Mouse (Mus musculus) forebrain, embryonic 16.5 days (tissue): ENCODE measurements around the gene Mrpl37. TPM values are rescaled to one million over a fixed set of nuclear protein-coding genes. Genes with fewer than 3 reads are reported as not detected.

Experiments
- ATAC-seq: fragments of 200-750 bp; cut with Nextera tagmentation; 2 replicates; pipeline ENCODE4 v1.8.0; 2017; ENCODE audit warnings: mild to moderate bottlenecking, moderate library complexity
- H3K27ac ChIP-seq: fragments of 300-500 bp; sonication (generic); 2 replicates; pipeline ENCODE4 v1.5.1; 2014; ENCODE audit warnings: low read length, control low read depth
- H3K27me3 ChIP-seq: fragments of 300-500 bp; sonication (generic); replicated peaks from 2 replicates; pipeline ENCODE4 v1.6.1; 2014; ENCODE audit warnings: low read length; ENCODE audit not compliant: control insufficient read depth, insufficient read depth
- H3K36me3 ChIP-seq: fragments of 300-500 bp; sonication (generic); 2 replicates; pipeline ENCODE4 v1.6.1; 2014; ENCODE audit not compliant: control insufficient read depth, insufficient read depth
- H3K4me1 ChIP-seq: fragments of 300-500 bp; sonication (generic); replicated peaks from 2 replicates; pipeline ENCODE4 v1.6.1; 2014; ENCODE audit warnings: low read length; ENCODE audit not compliant: control insufficient read depth, insufficient read depth
- H3K4me2 ChIP-seq: fragments of 300-500 bp; sonication (generic); 2 replicates; pipeline ENCODE4 v1.6.1; 2014; ENCODE audit warnings: mild to moderate bottlenecking, low read length, control low read depth
- H3K4me3 ChIP-seq: fragments of 300-500 bp; sonication (generic); replicated peaks from 2 replicates; pipeline ENCODE4 v1.5.1; 2014; ENCODE audit warnings: mild to moderate bottlenecking, low read length, control low read depth
- H3K9ac ChIP-seq: fragments of 300-500 bp; sonication (generic); replicated peaks from 2 replicates; pipeline ENCODE4 v1.6.1; 2014; ENCODE audit warnings: low read depth, low read length, control low read depth
- H3K9me3 ChIP-seq: fragments of 300-500 bp; sonication (generic); 2 replicates; pipeline ENCODE4 v1.6.1; 2016; ENCODE audit warnings: low read length; ENCODE audit not compliant: control insufficient read depth
- WGBS: fragments of 180-500 bp; shearing (Covaris S2); extraction: QIAGEN DNeasy Blood & Tissue Kit; methylation state at CpG from one replicate; pipeline ENCODE4 v1.1.7; 2014; 5-methylcytosine and 5-hydroxymethylcytosine counted together
- polyA plus RNA-seq: library from polyadenylated mRNA; unstranded; fragments of >200 nt; fragmentation: Nextera tagmentation; extraction: Ambion mirVana; gene quantifications from 2 replicates; pipeline ENCODE4 v1.2.1, GENCODE M21; 2015

Mrpl37 gene
- polyA plus RNA-seq, 1 experiment from 2014 or later, result 90.5 TPM

GRCm38 (mm10) chr4:107078894-107079293 lies 12.2 kb upstream of the Mrpl37 start:
- no peak for ATAC-seq

GRCm38 (mm10) chr4:107075456-107075855 lies 8.8 kb upstream of the Mrpl37 start:
- H3K27ac ChIP-seq, result no peak overlapping the region
- no peaks in the 10 kb centered on the region for H3K4me1 ChIP-seq
- no peaks in the 10 kb centered on the region for H3K36me3 ChIP-seq
- ATAC-seq, result no peak
- no peak overlapping the region for H3K9ac ChIP-seq
- H3K4me2 ChIP-seq, result no peak overlapping the region
- H3K27me3 ChIP-seq, result no peaks in the 10 kb centered on the region
- H3K9me3 ChIP-seq, result no peaks in the 10 kb centered on the region
- H3K4me3 ChIP-seq, result no peak overlapping the region
- WGBS, result 44% methylated on average over 5 of the region's 5 CpGs

More at GRCm38 (mm10) chr4:107078894-107079293, 12.2 kb upstream of the Mrpl37 start:
- no peaks in the 10 kb centered on the region for H3K27me3 ChIP-seq
- H3K9ac ChIP-seq, result no peak overlapping the region
- no peaks in the 10 kb centered on the region for H3K36me3 ChIP-seq
- no peak overlapping the region for H3K27ac ChIP-seq
- H3K9me3 ChIP-seq, result no peaks in the 10 kb centered on the region
- no peak overlapping the region for H3K4me2 ChIP-seq
- H3K4me1 ChIP-seq, result peaks cover under 1% of the 10 kb centered on the region
- H3K4me3 ChIP-seq, result no peak overlapping the region
- 94% methylated on average over 4 of the region's 4 CpGs for WGBS

GRCm38 (mm10) chr4:107072343-107072742 lies 5.7 kb upstream of the Mrpl37 start:
- no peaks in the 10 kb centered on the region for H3K36me3 ChIP-seq
- H3K4me2 ChIP-seq, result no peak overlapping the region
- no peak for ATAC-seq
- WGBS, result 83% methylated on average over 9 of the region's 9 CpGs
- H3K27ac ChIP-seq, result no peak overlapping the region
- H3K9me3 ChIP-seq, result no peaks in the 10 kb centered on the region
- no peak overlapping the region for H3K9ac ChIP-seq
- H3K4me3 ChIP-seq, result no peak overlapping the region
- H3K4me1 ChIP-seq, result peaks cover 2% of the 10 kb centered on the region
- no peaks in the 10 kb centered on the region for H3K27me3 ChIP-seq

- Histone ChIP-seq H3K27me3 (no peaks in the 10 kb centered on the region), H3K36me3 (peaks cover 5% of the 10 kb centered on the region), H3K4me1 (peaks cover 14% of the 10 kb centered on the region), H3K4me3 (peak overlapping the region; percentile 78), H3K9me3 (no peaks in the 10 kb centered on the region), H3K27ac (no peak overlapping the region), H3K4me2 (peak overlapping the region; percentile 82), H3K9ac (peak overlapping the region; percentile 54)
- ATAC-seq, result peak; percentile 49
- 2% methylated on average over 33 of the region's 33 CpGs for WGBS
These were observed 628 bp upstream of the Mrpl37 start for GRCm38 (mm10) chr4:107067151-107067840.

- Histone ChIP-seq H3K36me3 (peaks cover 8% of the 10 kb centered on the region), H3K9me3 (no peaks in the 10 kb centered on the region), H3K4me3 (no peak overlapping the region), H3K27me3 (no peaks in the 10 kb centered on the region), H3K9ac (no peak overlapping the region), H3K27ac (no peak overlapping the region), H3K4me2 (no peak overlapping the region), H3K4me1 (peaks cover 14% of the 10 kb centered on the region)
- no peak for ATAC-seq
- WGBS, result 91% methylated on average over 5 of the region's 5 CpGs
These were observed 2.1 kb downstream of the Mrpl37 start for GRCm38 (mm10) chr4:107064394-107065098.

- H3K9ac ChIP-seq, result no peak overlapping the region
- ATAC-seq, result no peak
- no peak overlapping the region for H3K4me3 ChIP-seq
- H3K27ac ChIP-seq, result no peak overlapping the region
- no peaks in the 10 kb centered on the region for H3K9me3 ChIP-seq
- H3K36me3 ChIP-seq, result peaks cover 13% of the 10 kb centered on the region
- 68% methylated on average over 3 of the region's 3 CpGs for WGBS
- no peak overlapping the region for H3K4me2 ChIP-seq
- H3K27me3 ChIP-seq, result no peaks in the 10 kb centered on the region
- peaks cover 14% of the 10 kb centered on the region for H3K4me1 ChIP-seq
These were observed 3.5 kb downstream of the Mrpl37 start for GRCm38 (mm10) chr4:107063214-107063613.

GRCm38 (mm10) chr4:107061560-107061959 lies 5.1 kb downstream of the Mrpl37 start:
- Histone ChIP-seq H3K9ac (no peak overlapping the region), H3K27ac (no peak overlapping the region), H3K4me1 (peaks cover 9% of the 10 kb centered on the region), H3K36me3 (peaks cover 18% of the 10 kb centered on the region), H3K4me2 (no peak overlapping the region), H3K4me3 (no peak overlapping the region), H3K9me3 (no peaks in the 10 kb centered on the region), H3K27me3 (no peaks in the 10 kb centered on the region)
- 96% methylated on average over 4 of the region's 4 CpGs for WGBS
- no peak for ATAC-seq

GRCm38 (mm10) chr4:107058781-107059180 lies 7.9 kb downstream of the Mrpl37 start:
- no peak overlapping the region for H3K4me2 ChIP-seq
- no peaks in the 10 kb centered on the region for H3K4me1 ChIP-seq
- H3K9ac ChIP-seq, result no peak overlapping the region
- ATAC-seq, result no peak
- H3K27ac ChIP-seq, result no peak overlapping the region
- H3K4me3 ChIP-seq, result no peak overlapping the region
- no peaks in the 10 kb centered on the region for H3K27me3 ChIP-seq
- peaks cover 18% of the 10 kb centered on the region for H3K36me3 ChIP-seq
- WGBS, result 89% methylated on average over 6 of the region's 6 CpGs
- no peaks in the 10 kb centered on the region for H3K9me3 ChIP-seq

- no peak for ATAC-seq
- no peaks in the 10 kb centered on the region for H3K9me3 ChIP-seq
- no peaks in the 10 kb centered on the region for H3K4me1 ChIP-seq
- WGBS, result 96% methylated on average over 5 of the region's 5 CpGs
- H3K4me2 ChIP-seq, result no peak overlapping the region
- no peak overlapping the region for H3K27ac ChIP-seq
- H3K36me3 ChIP-seq, result peaks cover 18% of the 10 kb centered on the region
- H3K9ac ChIP-seq, result no peak overlapping the region
- H3K27me3 ChIP-seq, result no peaks in the 10 kb centered on the region
- H3K4me3 ChIP-seq, result no peak overlapping the region
These were observed 8.3 kb downstream of the Mrpl37 start for GRCm38 (mm10) chr4:107058346-107058745.
